Mouse (Mus musculus) MEL (cell line): ENCODE results near the gene Mark1. TPM values are rescaled to one million over a fixed set of nuclear protein-coding genes. Genes with fewer than 3 reads are reported as not detected.

Experiments
- DNase-seq: peaks from one replicate; pipeline ENCODE4 v3.0.0; 2011; ENCODE audit warnings: low read depth, low spot score
- H3K27ac ChIP-seq: 2 replicates; pipeline ENCODE4 v1.5.1; 2012; ENCODE audit warnings: low read depth, mild to moderate bottlenecking, control low read depth, low read length, moderate library complexity; ENCODE audit not compliant: control insufficient read depth
- H3K27me3 ChIP-seq, 2 experiments: fragments of 150-350 bp in 1 of 2; sonication (generic) in 1 of 2; 2 replicates each; pipeline ENCODE4 v1.6.1; 2012; ENCODE audit warnings: low read length in 2 of 2, mild to moderate bottlenecking in 2 of 2, improper control_type of control experiment in 1 of 2, moderate library complexity in 1 of 2; ENCODE audit not compliant: insufficient read depth in 2 of 2, control insufficient read depth in 1 of 2
- H3K36me3 ChIP-seq, 2 experiments: 2 replicates each; pipeline ENCODE4 v1.6.1; 2012 to 2014; ENCODE audit warnings: low read length in 2 of 2, improper control_type of control experiment in 1 of 2, inconsistent platforms in 1 of 2, mild to moderate bottlenecking in 1 of 2; ENCODE audit not compliant: insufficient read depth in 2 of 2, control insufficient read depth in 1 of 2
- H3K4me1 ChIP-seq, 2 experiments: fragments of 150-350 bp in 1 of 2; sonication (generic) in 1 of 2; 2 replicates each; pipeline ENCODE4 v1.6.1; 2012; ENCODE audit warnings: low read length in 2 of 2, improper control_type of control experiment in 1 of 2, mild to moderate bottlenecking in 1 of 2; ENCODE audit not compliant: insufficient read depth in 2 of 2, control insufficient read depth in 1 of 2
- H3K4me3 ChIP-seq, 2 experiments: fragments of 150-350 bp in 1 of 2; sonication (generic) in 1 of 2; 2 replicates each; pipeline ENCODE4 v1.5.1; 2012; ENCODE audit warnings: low read depth in 2 of 2, low read length in 2 of 2, mild to moderate bottlenecking in 2 of 2, moderate library complexity in 2 of 2, control low read depth in 1 of 2, improper control_type of control experiment in 1 of 2; ENCODE audit not compliant: control insufficient read depth in 1 of 2, insufficient read depth in 1 of 2
- H3K79me2 ChIP-seq: 2 replicates; pipeline ENCODE4 v1.6.1; 2012; ENCODE audit warnings: mild to moderate bottlenecking, low read length, moderate library complexity; ENCODE audit not compliant: control insufficient read depth, poor library complexity, insufficient read depth
- H3K9ac ChIP-seq: 2 replicates; pipeline ENCODE4 v1.6.1; 2012; ENCODE audit warnings: low read depth, mild to moderate bottlenecking, control low read depth, low read length, moderate library complexity; ENCODE audit not compliant: control insufficient read depth, poor library complexity, severe bottlenecking
- H3K9me3 ChIP-seq: fragments of 150-350 bp; sonication (generic); replicated peaks from 2 replicates; pipeline ENCODE4 v1.6.1; 2012; ENCODE audit warnings: mild to moderate bottlenecking, low read length, improper control_type of control experiment, moderate library complexity; ENCODE audit not compliant: insufficient read depth
- BHLHE40 ChIP-seq: IDR thresholded peaks from 2 replicates; pipeline ENCODE4 v1.6.1; 2012; ENCODE audit warnings: low read depth, mild to moderate bottlenecking, inconsistent platforms, low read length, improper control_type of control experiment, borderline replicate concordance
- CHD1 ChIP-seq: IDR thresholded peaks from 2 replicates; pipeline ENCODE4 v1.6.1; 2012; ENCODE audit warnings: low read depth, mild to moderate bottlenecking, inconsistent platforms, low read length, improper control_type of control experiment
- CHD2 ChIP-seq: IDR thresholded peaks from 2 replicates; pipeline ENCODE4 v1.6.1; 2011; ENCODE audit warnings: low read length, improper control_type of control experiment
- CTCF ChIP-seq, 3 experiments: IDR thresholded peaks in 2 of 3; conservative IDR thresholded peaks in 1 of 3; 2 replicates each; pipeline ENCODE4 v1.5.1; 2011 to 2012; ENCODE audit warnings: low read length in 3 of 3, low read depth in 2 of 3, mild to moderate bottlenecking in 2 of 3, improper control_type of control experiment in 1 of 3, inconsistent platforms in 1 of 3, mixed read lengths in 1 of 3, moderate library complexity in 1 of 3; ENCODE audit not compliant: control insufficient read depth in 1 of 3, insufficient read depth in 1 of 3, poor library complexity in 1 of 3, severe bottlenecking in 1 of 3
- EP300 ChIP-seq, 2 experiments: IDR thresholded peaks; 2 replicates each; pipeline ENCODE4 v1.6.1; 2011; ENCODE audit warnings: improper control_type of control experiment in 2 of 2, low read length in 2 of 2, low read depth in 1 of 2, mild to moderate bottlenecking in 1 of 2
- ETS1 ChIP-seq: IDR thresholded peaks from 2 replicates; pipeline ENCODE4 v1.6.1; 2012; ENCODE audit warnings: low read depth, mild to moderate bottlenecking, inconsistent platforms, low read length, improper control_type of control experiment, moderate library complexity
- GATA1 ChIP-seq: IDR thresholded peaks from 2 replicates; pipeline ENCODE4 v1.6.1; 2011; ENCODE audit warnings: low read depth, low read length, improper control_type of control experiment
- JUND ChIP-seq: IDR thresholded peaks from 2 replicates; pipeline ENCODE4 v1.6.1; 2011; ENCODE audit warnings: low read depth, mild to moderate bottlenecking, improper control_type of control experiment, low read length
- KAT2A ChIP-seq: conservative IDR thresholded peaks from 2 replicates; pipeline ENCODE4 v1.6.1; 2012; ENCODE audit warnings: low read depth, low read length, improper control_type of control experiment, inconsistent platforms
- MAFK ChIP-seq: IDR thresholded peaks from 2 replicates; pipeline ENCODE4 v1.6.1; 2011; ENCODE audit warnings: low read depth, mild to moderate bottlenecking, low read length, improper control_type of control experiment, borderline replicate concordance
- MAX ChIP-seq: IDR thresholded peaks from 2 replicates; pipeline ENCODE4 v1.6.1; 2011; ENCODE audit warnings: low read length, improper control_type of control experiment
- NRF1 ChIP-seq: IDR thresholded peaks from 2 replicates; pipeline ENCODE4 v1.6.1; 2014; ENCODE audit warnings: low read depth, mild to moderate bottlenecking, inconsistent platforms, low read length, improper control_type of control experiment, moderate library complexity; ENCODE audit not compliant: poor library complexity, insufficient read depth, severe bottlenecking
- POLR2A ChIP-seq, 2 experiments: IDR thresholded peaks; 2 replicates each; pipeline ENCODE4 v1.6.1; 2011 to 2012; ENCODE audit warnings: low read length in 2 of 2, mild to moderate bottlenecking in 2 of 2, control low read depth in 1 of 2, improper control_type of control experiment in 1 of 2, low read depth in 1 of 2, moderate library complexity in 1 of 2; ENCODE audit not compliant: control insufficient read depth in 1 of 2, insufficient read depth in 1 of 2, poor library complexity in 1 of 2
- POLR2AphosphoS2 ChIP-seq: IDR thresholded peaks from 2 replicates; pipeline ENCODE4 v1.6.1; 2011; ENCODE audit warnings: low read length, improper control_type of control experiment
- POLR2AphosphoS5 ChIP-seq: IDR thresholded peaks from 2 replicates; pipeline ENCODE4 v1.6.1; 2012; ENCODE audit warnings: low read depth, borderline replicate concordance, mild to moderate bottlenecking, inconsistent platforms, low read length, moderate library complexity, mixed read lengths
- RAD21 ChIP-seq: IDR thresholded peaks from 2 replicates; pipeline ENCODE4 v1.6.1; 2011; ENCODE audit warnings: mild to moderate bottlenecking, low read depth, low read length, improper control_type of control experiment
- RCOR1 ChIP-seq: IDR thresholded peaks from 2 replicates; pipeline ENCODE4 v1.6.1; 2012; ENCODE audit warnings: low read depth, mild to moderate bottlenecking, inconsistent platforms, low read length, improper control_type of control experiment
- TAL1 ChIP-seq: IDR thresholded peaks from 2 replicates; pipeline ENCODE4 v1.6.1; 2012; ENCODE audit warnings: mild to moderate bottlenecking, inconsistent platforms, low read length, moderate library complexity, mixed read lengths
- TBP ChIP-seq: IDR thresholded peaks from 2 replicates; pipeline ENCODE4 v1.8.0; 2011; ENCODE audit warnings: low read depth, low read length, improper control_type of control experiment
- TCF12 ChIP-seq: IDR thresholded peaks from 2 replicates; pipeline ENCODE4 v1.6.1; 2014; ENCODE audit warnings: low read depth, mild to moderate bottlenecking, inconsistent platforms, low read length, improper control_type of control experiment, moderate library complexity
- UBTF ChIP-seq: IDR thresholded peaks from 2 replicates; pipeline ENCODE4 v1.6.1; 2012; ENCODE audit warnings: low read depth, mild to moderate bottlenecking, inconsistent platforms, low read length, improper control_type of control experiment, moderate library complexity, borderline replicate concordance; ENCODE audit not compliant: insufficient read depth
- ZC3H11A ChIP-seq: IDR thresholded peaks from 2 replicates; pipeline ENCODE4 v1.6.1; 2012; ENCODE audit warnings: low read depth, mild to moderate bottlenecking, inconsistent platforms, low read length, improper control_type of control experiment
- ZKSCAN1 ChIP-seq: IDR thresholded peaks from 2 replicates; pipeline ENCODE4 v1.6.1; 2012; ENCODE audit warnings: low read depth, mild to moderate bottlenecking, inconsistent platforms, low read length, improper control_type of control experiment, moderate library complexity
- ZMIZ1 ChIP-seq: IDR thresholded peaks from 2 replicates; pipeline ENCODE4 v1.6.1; 2012; ENCODE audit warnings: low read depth, mild to moderate bottlenecking, inconsistent platforms, low read length, improper control_type of control experiment, moderate library complexity
- ZNF384 ChIP-seq: IDR thresholded peaks from 2 replicates; pipeline ENCODE4 v1.6.1; 2012; ENCODE audit warnings: low read depth, mild to moderate bottlenecking, inconsistent platforms, low read length, improper control_type of control experiment
- polyA plus RNA-seq, 2 experiments: library from polyadenylated mRNA; stranded (reverse) in 1 of 2; unstranded in 1 of 2; fragments of >175 nt in 1 of 2; fragments of >200 nt in 1 of 2; gene quantifications; 2 replicates each; pipeline versions ENCODE4 v1.2.1 to v1.2.4; 2012; ENCODE audit warnings: low replicate concordance in 2 of 2, low read depth in 1 of 2; ENCODE audit not compliant: insufficient read length in 2 of 2, insufficient read depth in 1 of 2, missing spikeins in 1 of 2
- total RNA-seq: library from RNA; depleted of rRNA; stranded (reverse); fragments of 300-350 nt; gene quantifications from 2 replicates; pipeline ENCODE4 v1.2.3, GENCODE M21; 2012

Mark1 gene
- total and polyA plus RNA-seq, 3 experiments, result not detected

- Histone ChIP-seq H3K9me3 (no peaks in the 10 kb centered on the region), H3K4me3 (no peak overlapping the region), H3K36me3 (no peaks in the 10 kb centered on the region), H3K27me3 (no peaks in the 10 kb centered on the region), H3K79me2 (no peaks in the 10 kb centered on the region), H3K4me1 (no peaks in the 10 kb centered on the region), H3K27ac (no peak overlapping the region), H3K9ac (no peak overlapping the region)
- DNase-seq, result no peak
- TF ChIP-seq ZKSCAN1 (no peak), RCOR1 (no peak), ZMIZ1 (no peak), ZNF384 (no peak), RAD21 (no peak), TAL1 (no peak), ZC3H11A (no peak), TCF12 (no peak), MAFK (no peak), BHLHE40 (no peak), CTCF (IDR thresholded peaks at IDR 0.05 in 2 of 3, conservative IDR thresholded peaks at IDR 0.05 in 1 of 3; ENCODE audit: control insufficient read depth in 1 of 3, insufficient read depth in 1 of 3, low read depth in 2 of 3, low read length in 3 of 3, poor library complexity in 1 of 3, severe bottlenecking in 1 of 3) (no peak), MAX (no peak)
Observed at GRCm38 (mm10) chr1:185030565-185030964, 31.2 kb upstream of the Mark1 start.

GRCm38 (mm10) chr1:185020429-185021168 lies 21.2 kb upstream of the Mark1 start:
- H3K9ac ChIP-seq, result no peak overlapping the region
- H3K79me2 ChIP-seq, result no peaks in the 10 kb centered on the region
- DNase-seq, result no peak
- H3K36me3 ChIP-seq, result no peaks in the 10 kb centered on the region
- H3K9me3 ChIP-seq, result no peaks in the 10 kb centered on the region
- no peak for TF ChIP-seq KAT2A
- TF ChIP-seq GATA1, result no peak
- TF ChIP-seq ETS1, result no peak
- TF ChIP-seq CHD1, result no peak
- no peak for TF ChIP-seq POLR2AphosphoS2
- no peak for TF ChIP-seq CHD2
- no peak for TF ChIP-seq JUND
- no peak for TF ChIP-seq TBP
- no peak for TF ChIP-seq NRF1
- no peak for TF ChIP-seq POLR2AphosphoS5
- no peak for TF ChIP-seq UBTF
- no peak for TF ChIP-seq ZKSCAN1
- no peak for TF ChIP-seq MAX
- TF ChIP-seq POLR2A (IDR thresholded peaks at IDR 0.05; ENCODE audit: control insufficient read depth in 1 of 2, insufficient read depth in 1 of 2, low read depth in 1 of 2, low read length in 2 of 2, poor library complexity in 1 of 2), result no peak
- no peak for TF ChIP-seq EP300 (IDR thresholded peaks at IDR 0.05; ENCODE audit: low read depth in 1 of 2, low read length in 2 of 2)
- no peaks in the 10 kb centered on the region for H3K4me1 ChIP-seq
- no peak overlapping the region for H3K4me3 ChIP-seq
- H3K27me3 ChIP-seq, result no peaks in the 10 kb centered on the region
- no peak overlapping the region for H3K27ac ChIP-seq
